Mouse (Mus musculus) limb, embryonic 14.5 days (tissue): ENCODE measurements around the gene Casp6. TPM values are rescaled to one million over a fixed set of nuclear protein-coding genes. Genes with fewer than 3 reads are reported as not detected.

Experiments
- ATAC-seq: fragments of 200-750 bp; cut with Nextera tagmentation; 2 replicates; pipeline ENCODE4 v1.8.0; 2017; ENCODE audit warnings: low read depth, moderate number of reproducible peaks, moderate TSS enrichment; ENCODE audit not compliant: low FRiP score
- DNase-seq: peaks from one replicate; pipeline ENCODE4 v3.0.0-alpha.2; 2015; ENCODE audit warnings: low spot score
- H3K27ac ChIP-seq: fragments of 300-500 bp; sonication (generic); replicated peaks from 2 replicates; pipeline ENCODE4 v1.5.1; 2014; ENCODE audit warnings: low read depth, mild to moderate bottlenecking, low read length, moderate library complexity, mixed read lengths
- H3K27me3 ChIP-seq: fragments of 300-500 bp; sonication (generic); 2 replicates; pipeline ENCODE4 v1.6.1; 2014; ENCODE audit warnings: low read length, mixed read lengths; ENCODE audit not compliant: control insufficient read depth, insufficient read depth
- H3K36me3 ChIP-seq: fragments of 300-500 bp; sonication (generic); 2 replicates; pipeline ENCODE4 v1.6.1; 2014; ENCODE audit warnings: mild to moderate bottlenecking, low read length, moderate library complexity, mixed read lengths; ENCODE audit not compliant: control insufficient read depth, insufficient read depth
- H3K4me1 ChIP-seq: fragments of 300-500 bp; sonication (generic); 2 replicates; pipeline ENCODE4 v1.6.1; 2014; ENCODE audit warnings: antibody characterized with exemption, low read length, mixed read lengths; ENCODE audit not compliant: control insufficient read depth, insufficient read depth
- H3K4me2 ChIP-seq: fragments of 300-500 bp; sonication (generic); replicated peaks from 2 replicates; pipeline ENCODE4 v1.6.1; 2014; ENCODE audit warnings: low read depth, mild to moderate bottlenecking, low read length, moderate library complexity; ENCODE audit not compliant: severe bottlenecking
- H3K4me3 ChIP-seq: fragments of 300-500 bp; sonication (generic); replicated peaks from 2 replicates; pipeline ENCODE4 v1.5.1; 2014; ENCODE audit warnings: low read length
- H3K9ac ChIP-seq: fragments of 300-500 bp; sonication (generic); 2 replicates; pipeline ENCODE4 v1.6.1; 2014; ENCODE audit warnings: mild to moderate bottlenecking, low read depth, low read length, moderate library complexity; ENCODE audit not compliant: severe bottlenecking
- H3K9me3 ChIP-seq: fragments of 300-500 bp; sonication (generic); 2 replicates; pipeline ENCODE4 v1.6.1; 2016; ENCODE audit warnings: low read length; ENCODE audit not compliant: control insufficient read depth
- POLR2A ChIP-seq: fragments of 200-500 bp; IDR thresholded peaks from 2 replicates; pipeline ENCODE4 v1.8.0; 2012; ENCODE audit warnings: inconsistent platforms, mild to moderate bottlenecking, moderate library complexity, borderline replicate concordance; ENCODE audit not compliant: insufficient read depth, insufficient read length; ENCODE audit errors: extremely low read depth
- WGBS: fragments of 180-500 bp; shearing (Covaris S2); extraction: QIAGEN DNeasy Blood & Tissue Kit; methylation state at CpG from one replicate; pipeline ENCODE4 v1.1.7; 2014; 5-methylcytosine and 5-hydroxymethylcytosine counted together
- polyA plus RNA-seq, 2 experiments: library from polyadenylated mRNA; depleted of rRNA in 1 of 2; stranded (reverse) in 1 of 2; unstranded in 1 of 2; fragments of >200 nt; fragmentation: Nextera tagmentation in 1 of 2; extraction: Ambion mirVana in 1 of 2; gene quantifications; 2 replicates each; pipeline versions ENCODE4 v1.2.1 to v1.2.3; 2012 to 2014

Casp6 gene
- polyA plus RNA-seq, 2 experiments, result 54.9 to 61.4 TPM

DNA sequence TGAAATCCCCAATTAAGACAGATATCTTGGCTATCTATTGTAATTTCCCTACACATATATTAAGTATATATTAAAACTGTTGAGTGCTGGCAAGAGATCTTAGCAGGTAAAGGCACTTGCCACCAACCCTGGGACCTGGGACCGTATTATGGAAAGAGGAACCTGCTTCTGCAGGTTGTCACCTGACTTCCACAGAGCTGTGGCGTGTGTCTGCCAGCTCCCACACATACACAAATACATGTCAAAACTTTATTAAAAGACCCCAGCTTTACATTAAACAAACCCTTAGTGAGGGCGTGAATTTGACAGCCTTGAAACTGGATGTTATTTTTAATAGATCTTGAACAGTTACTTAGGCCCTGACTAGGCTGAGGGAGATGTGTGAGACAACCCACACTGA, 2.1 kb downstream of the Casp6 start:
- ATAC-seq (no peak), DNase-seq (no peak)
- H3K4me2 ChIP-seq, result no peak overlapping the region
- H3K4me3 ChIP-seq, result no peak overlapping the region
- no peak overlapping the region for H3K9ac ChIP-seq
- no peaks in the 10 kb centered on the region for H3K9me3 ChIP-seq
- TF ChIP-seq POLR2A, result no peak
- H3K4me1 ChIP-seq, result peaks cover 7% of the 10 kb centered on the region
- H3K36me3 ChIP-seq, result peaks cover 23% of the 10 kb centered on the region
- no peaks in the 10 kb centered on the region for H3K27me3 ChIP-seq
- WGBS, result 91% methylated on average over 3 of the region's 3 CpGs
- H3K27ac ChIP-seq, result no peak overlapping the region

DNA sequence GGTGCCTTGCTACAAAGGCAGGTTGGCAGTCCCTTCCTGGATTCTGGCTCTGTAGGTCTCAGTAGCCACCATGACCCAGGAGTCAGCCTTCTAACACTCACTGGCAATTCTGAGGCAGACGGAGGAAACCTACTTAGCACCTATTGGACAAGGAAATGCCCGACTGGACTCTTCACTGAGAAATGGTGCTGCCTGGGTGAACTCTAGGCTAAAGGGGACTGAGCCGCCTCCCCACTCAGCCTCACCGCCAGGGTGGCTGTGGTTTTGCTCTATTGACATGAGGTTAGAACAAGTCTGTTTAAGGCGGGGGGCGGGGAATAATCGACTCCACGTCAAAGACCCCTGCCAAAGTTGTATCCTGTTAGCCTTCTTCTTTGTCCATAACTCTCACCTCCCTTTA, 2.6 kb downstream of the Casp6 start:
- no peak for ATAC-seq

DNA sequence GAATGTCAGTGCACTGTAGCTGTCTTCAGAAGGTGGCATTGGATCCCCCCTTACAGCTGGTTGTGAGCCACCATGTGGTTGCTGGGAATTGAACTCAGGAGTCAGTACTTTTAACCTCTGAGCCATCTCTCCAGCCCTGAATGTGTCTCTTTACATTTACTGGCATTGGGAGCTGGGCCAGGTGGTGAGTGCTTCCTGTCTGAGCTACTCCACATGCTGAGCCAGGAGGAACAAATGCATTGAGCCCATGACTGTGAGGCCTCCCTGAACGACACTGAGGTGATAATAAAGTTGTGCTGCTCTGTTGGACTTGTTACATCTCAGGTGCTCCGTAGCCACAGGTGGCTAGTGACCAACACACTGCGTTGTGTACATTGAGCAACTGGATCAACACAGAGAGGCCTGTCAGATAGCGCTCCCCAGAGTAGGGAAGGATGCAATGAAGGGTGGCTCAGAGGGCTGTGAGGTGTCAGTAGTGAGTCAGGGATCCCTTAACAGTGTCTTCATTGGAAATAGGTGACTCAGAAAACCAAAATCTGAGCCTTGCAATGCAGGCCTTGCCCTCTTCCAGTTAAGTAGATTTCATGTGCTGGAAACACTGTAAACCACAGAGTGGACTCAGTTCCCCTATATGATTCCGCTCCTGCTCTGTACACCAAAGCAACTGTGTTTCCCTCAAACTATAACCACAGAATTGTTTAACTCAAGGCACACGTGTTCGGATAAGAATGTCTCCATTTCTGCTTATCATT, 3.3 kb downstream of the Casp6 start:
- Histone ChIP-seq H3K9me3 (no peaks in the 10 kb centered on the region), H3K27me3 (no peaks in the 10 kb centered on the region), H3K4me1 (peaks cover 7% of the 10 kb centered on the region), H3K36me3 (peaks cover 35% of the 10 kb centered on the region), H3K27ac (no peak overlapping the region), H3K4me3 (no peak overlapping the region), H3K4me2 (no peak overlapping the region), H3K9ac (no peak overlapping the region)
- DNase-seq, result no peak
- WGBS, result 80% methylated on average over 7 of the region's 7 CpGs
- no peak for ATAC-seq
- no peak for TF ChIP-seq POLR2A

More for the DNA sequence above, 2.6 kb downstream of the Casp6 start:
- Histone ChIP-seq H3K9ac (no peak overlapping the region), H3K4me1 (peaks cover 7% of the 10 kb centered on the region), H3K27ac (no peak overlapping the region), H3K4me2 (no peak overlapping the region), H3K27me3 (no peaks in the 10 kb centered on the region), H3K4me3 (no peak overlapping the region), H3K36me3 (peaks cover 28% of the 10 kb centered on the region), H3K9me3 (no peaks in the 10 kb centered on the region)
- WGBS, result 88% methylated on average over 8 of the region's 8 CpGs
- no peak for DNase-seq
- TF ChIP-seq POLR2A, result no peak

DNA sequence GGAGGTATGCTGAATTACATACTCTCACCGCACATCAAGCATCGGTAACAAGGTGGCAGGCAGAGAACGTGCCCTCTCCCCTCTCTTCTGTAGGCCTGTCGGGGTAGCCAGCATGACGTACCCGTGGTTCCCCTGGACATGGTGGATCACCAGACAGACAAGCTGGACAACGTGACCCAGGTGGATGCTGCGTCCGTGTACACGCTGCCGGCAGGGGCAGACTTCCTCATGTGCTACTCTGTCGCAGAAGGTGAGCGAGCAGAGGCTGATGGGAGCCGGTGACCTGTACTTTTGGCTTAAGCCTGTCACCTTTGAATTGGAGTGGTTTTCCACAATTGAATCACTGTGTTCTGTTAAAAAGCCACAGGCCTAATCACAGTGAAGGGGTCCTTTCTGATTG, 10.8 kb downstream of the Casp6 start:
- H3K9ac ChIP-seq, result no peak overlapping the region
- H3K4me2 ChIP-seq, result no peak overlapping the region
- H3K4me1 ChIP-seq, result no peaks in the 10 kb centered on the region
- TF ChIP-seq POLR2A, result no peak
- H3K36me3 ChIP-seq, result peaks cover 61% of the 10 kb centered on the region
- ATAC-seq (no peak), DNase-seq (no peak)
- 91% methylated on average over 14 of the region's 14 CpGs for WGBS
- H3K27ac ChIP-seq, result no peak overlapping the region
- H3K9me3 ChIP-seq, result no peaks in the 10 kb centered on the region
- no peaks in the 10 kb centered on the region for H3K27me3 ChIP-seq
- no peak overlapping the region for H3K4me3 ChIP-seq

DNA sequence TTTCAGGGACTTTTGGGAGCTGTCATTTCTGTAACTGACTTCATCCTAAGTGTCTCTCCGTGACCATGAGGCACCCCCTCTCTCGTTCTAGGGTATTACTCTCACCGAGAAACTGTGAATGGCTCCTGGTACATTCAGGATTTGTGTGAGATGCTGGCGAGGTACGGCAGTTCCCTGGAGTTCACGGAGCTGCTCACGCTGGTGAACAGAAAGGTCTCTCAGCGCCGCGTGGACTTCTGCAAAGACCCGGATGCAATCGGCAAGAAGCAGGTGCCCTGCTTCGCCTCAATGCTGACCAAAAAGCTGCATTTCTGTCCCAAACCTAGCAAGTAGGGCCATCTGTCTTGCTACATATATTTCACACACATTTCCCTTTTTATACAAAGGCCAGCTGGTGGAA, 12.0 kb downstream of the Casp6 start:
- no peak overlapping the region for H3K4me3 ChIP-seq
- H3K27ac ChIP-seq, result no peak overlapping the region
- ATAC-seq (no peak), DNase-seq (no peak)
- H3K4me1 ChIP-seq, result no peaks in the 10 kb centered on the region
- H3K9ac ChIP-seq, result no peak overlapping the region
- TF ChIP-seq POLR2A, result no peak
- H3K36me3 ChIP-seq, result peaks cover 55% of the 10 kb centered on the region
- H3K9me3 ChIP-seq, result no peaks in the 10 kb centered on the region
- 94% methylated on average over 13 of the region's 13 CpGs for WGBS
- no peaks in the 10 kb centered on the region for H3K27me3 ChIP-seq
- no peak overlapping the region for H3K4me2 ChIP-seq

DNA sequence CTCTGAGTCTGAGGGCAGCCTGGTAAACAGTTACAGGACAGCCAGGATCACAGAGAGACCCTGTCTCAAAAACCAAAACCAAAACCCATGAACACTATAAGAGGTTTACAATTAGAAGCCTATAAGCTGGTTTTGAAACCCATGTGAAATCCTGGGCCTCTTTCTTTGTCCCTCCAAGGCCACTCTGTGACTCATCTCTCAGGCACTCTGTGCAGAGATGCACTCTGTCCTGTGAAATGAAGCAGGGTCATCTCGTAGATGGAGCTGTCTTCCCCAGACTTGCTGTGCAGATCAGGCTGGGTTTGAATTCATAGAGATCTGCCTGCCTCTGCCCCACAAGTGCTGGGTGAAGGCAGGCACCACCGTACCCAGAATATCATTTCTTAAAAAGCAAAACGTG, 16.2 kb downstream of the Casp6 start:
- ATAC-seq (no peak), DNase-seq (no peak)
- no peak overlapping the region for H3K27ac ChIP-seq
- H3K4me2 ChIP-seq, result no peak overlapping the region
- H3K36me3 ChIP-seq, result peaks cover 16% of the 10 kb centered on the region
- no peaks in the 10 kb centered on the region for H3K4me1 ChIP-seq
- TF ChIP-seq POLR2A, result no peak
- H3K4me3 ChIP-seq, result no peak overlapping the region
- WGBS, result 83% methylated on average over 3 of the region's 3 CpGs
- H3K9me3 ChIP-seq, result no peaks in the 10 kb centered on the region
- H3K27me3 ChIP-seq, result no peaks in the 10 kb centered on the region
- no peak overlapping the region for H3K9ac ChIP-seq
